Mouse (Mus musculus): ENCODE data around the gene Nme1.

- no peak for TF ChIP-seq CTCF (IDR thresholded peaks at IDR 0.05; ENCODE audit: borderline replicate concordance, control insufficient read depth, extremely low read depth, insufficient read depth, low read length, poor library complexity)
- no peak for TF ChIP-seq POLR2A (IDR thresholded peaks at IDR 0.05; ENCODE audit: control insufficient read depth, extremely low read depth, insufficient read depth, low read length, poor library complexity)
Observed at GRCm38 (mm10) chr11:93999276-93999675, 31.0 kb upstream of the Nme1 start.

Data from thymus, adult 2 months (tissue).